Mouse (Mus musculus): ENCODE measurements at regions not wholly inside any gene's neighbourhood (a gene's known extent, or its start where the extent isn't known, plus 50 kb on each side); places are given as distances from the start of the nearest gene placed in this dataset.

GRCm38 (mm10) chr4:56620628-56621027, 119.2 kb upstream of the Gm26657 start:
- no peak for DNase-seq (ENCODE audit: extremely low read depth, low read depth)

DNA sequence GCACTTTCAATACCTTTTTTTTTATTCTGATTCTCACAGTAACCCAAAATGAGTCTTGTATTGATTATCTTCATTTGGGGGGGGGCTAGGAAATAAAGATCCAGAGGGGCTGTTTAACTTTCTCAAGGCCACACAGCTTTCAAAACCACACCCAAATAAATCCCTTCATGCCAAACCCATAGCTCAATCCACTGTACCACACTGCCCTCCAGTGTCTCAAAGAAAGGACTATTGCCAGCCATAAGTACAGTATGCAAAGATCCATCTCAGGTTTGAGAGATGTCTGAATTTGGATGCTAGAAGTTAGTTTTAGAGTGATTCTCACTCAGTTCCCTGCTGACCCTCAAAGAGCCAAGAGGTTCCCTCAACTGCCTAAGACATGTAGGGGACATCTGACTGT, 120.1 kb upstream of the Gm26657 start:
- no peak for DNase-seq (ENCODE audit: extremely low read depth, low read depth)

DNA sequence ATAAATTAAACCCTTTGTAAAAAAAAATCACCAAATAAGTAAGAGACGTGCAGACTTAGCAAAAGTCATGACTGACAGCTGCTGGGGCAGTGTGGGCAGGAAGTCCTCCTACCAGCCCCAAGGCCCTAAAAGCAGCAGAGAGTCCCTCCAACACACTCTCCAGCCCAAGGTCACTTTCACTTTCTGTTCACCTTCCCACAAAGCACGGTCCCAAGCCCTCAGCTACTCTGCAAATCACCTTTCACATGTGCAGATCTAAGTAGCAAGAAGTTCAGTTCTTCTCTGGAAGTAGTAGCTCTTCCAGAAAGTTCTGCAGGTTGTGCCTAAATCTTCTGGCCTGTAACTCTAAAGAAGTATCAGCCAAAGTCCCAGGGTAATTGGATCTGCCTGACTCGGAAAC, 120.8 kb upstream of the Gm26657 start:
- DNase-seq (ENCODE audit: extremely low read depth, low read depth): no peak

DNA sequence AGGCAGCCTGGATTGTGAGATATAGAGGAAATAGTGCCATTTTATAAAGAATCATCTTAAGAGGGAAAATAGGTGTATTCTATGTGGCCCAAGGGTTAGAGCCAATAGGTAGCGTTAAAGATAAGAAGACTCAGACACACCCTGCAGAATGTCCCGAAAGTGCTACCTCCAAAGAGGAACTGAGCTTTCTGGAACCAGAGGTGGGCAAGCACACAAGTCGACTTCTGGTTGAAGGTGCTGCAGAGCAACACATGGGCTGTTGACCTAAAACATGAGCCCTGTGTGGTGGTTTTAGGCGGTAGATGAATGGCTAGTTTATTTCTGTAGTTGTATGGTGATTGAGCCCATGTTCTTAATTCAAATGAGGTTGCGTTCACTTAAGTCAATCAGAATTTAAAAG, 121.4 kb upstream of the Gm26657 start:
- no peak for DNase-seq (ENCODE audit: extremely low read depth, low read depth)

- no peak for DNase-seq (ENCODE audit: extremely low read depth, low read depth)
Measured at GRCm38 (mm10) chr4:56617661-56618360, 122.1 kb upstream of the Gm26657 start.

DNA sequence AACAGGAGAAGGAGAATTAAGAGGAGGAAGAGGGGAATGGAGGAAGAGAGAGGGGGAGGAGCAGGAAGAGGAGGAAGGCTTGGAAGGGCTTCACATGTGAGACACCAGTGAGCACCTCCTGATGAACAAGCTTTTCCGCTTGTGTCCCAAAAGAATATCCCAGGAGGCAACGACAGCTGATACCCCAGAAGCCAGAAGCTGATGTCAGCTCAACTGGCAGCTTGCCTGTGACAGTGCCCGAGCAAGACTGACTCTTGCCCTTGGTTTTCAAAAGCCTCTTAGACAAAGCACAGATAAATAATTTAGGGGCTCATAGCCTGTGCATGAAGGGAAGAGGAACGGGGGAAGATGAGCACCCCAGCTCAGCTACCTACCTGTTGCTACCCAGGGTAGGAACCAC, 127.5 kb upstream of the Gm26657 start:
- DNase-seq (ENCODE audit: extremely low read depth, low read depth): no peak

GRCm38 (mm10) chr4:56611751-56612150, 128.1 kb upstream of the Gm26657 start:
- DNase-seq (ENCODE audit: extremely low read depth, low read depth): no peak

- no peak for DNase-seq (ENCODE audit: extremely low read depth, low read depth)
Measured at GRCm38 (mm10) chr4:56610273-56610672, 129.6 kb upstream of the Gm26657 start.

- no peak for DNase-seq (ENCODE audit: extremely low read depth, low read depth)
Measured at GRCm38 (mm10) chr4:56608701-56609100, 131.2 kb upstream of the Gm26657 start.

GRCm38 (mm10) chr4:56598398-56598797, 141.5 kb upstream of the Gm26657 start:
- no peak for DNase-seq (ENCODE audit: extremely low read depth, low read depth)

DNA sequence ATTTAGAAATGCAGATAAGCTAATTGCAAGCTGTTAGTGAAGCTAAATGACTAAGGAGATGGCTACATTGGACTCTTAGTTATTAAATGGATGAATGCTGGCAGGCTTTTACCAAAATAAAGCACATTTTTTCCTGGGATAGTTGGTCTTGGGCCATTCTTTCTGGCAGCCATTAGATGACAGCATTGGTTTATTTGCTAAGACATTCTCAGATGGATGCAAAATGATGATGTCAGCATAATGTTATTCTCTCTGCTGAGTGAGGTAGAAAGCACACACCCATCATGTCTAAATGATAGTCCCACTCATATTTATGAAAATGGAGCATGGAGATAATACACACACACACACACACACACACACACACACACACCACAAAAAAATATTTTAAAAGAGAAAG, 141.9 kb upstream of the Gm26657 start:
- DNase-seq (ENCODE audit: extremely low read depth, low read depth): no peak

DNA sequence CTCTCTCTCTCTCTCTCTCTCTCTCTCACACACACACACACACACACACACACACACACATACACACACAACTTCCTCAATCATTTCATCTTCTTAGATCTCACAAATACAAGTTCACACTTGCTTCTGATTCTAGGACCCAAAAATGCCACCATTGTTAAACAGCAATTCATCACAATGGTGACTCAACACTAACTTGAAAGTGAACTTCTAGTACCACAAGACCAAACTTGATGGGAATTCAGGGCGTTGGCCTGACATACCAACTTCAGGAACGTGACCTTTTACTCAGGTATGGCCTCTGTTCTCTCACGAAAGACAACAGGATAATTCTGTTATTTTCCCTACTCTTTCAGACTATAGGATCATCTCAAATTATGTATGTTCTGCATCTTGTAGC, 157.5 kb upstream of the Gm26657 start:
- DNase-seq (ENCODE audit: extremely low read depth, low read depth): no peak

DNA sequence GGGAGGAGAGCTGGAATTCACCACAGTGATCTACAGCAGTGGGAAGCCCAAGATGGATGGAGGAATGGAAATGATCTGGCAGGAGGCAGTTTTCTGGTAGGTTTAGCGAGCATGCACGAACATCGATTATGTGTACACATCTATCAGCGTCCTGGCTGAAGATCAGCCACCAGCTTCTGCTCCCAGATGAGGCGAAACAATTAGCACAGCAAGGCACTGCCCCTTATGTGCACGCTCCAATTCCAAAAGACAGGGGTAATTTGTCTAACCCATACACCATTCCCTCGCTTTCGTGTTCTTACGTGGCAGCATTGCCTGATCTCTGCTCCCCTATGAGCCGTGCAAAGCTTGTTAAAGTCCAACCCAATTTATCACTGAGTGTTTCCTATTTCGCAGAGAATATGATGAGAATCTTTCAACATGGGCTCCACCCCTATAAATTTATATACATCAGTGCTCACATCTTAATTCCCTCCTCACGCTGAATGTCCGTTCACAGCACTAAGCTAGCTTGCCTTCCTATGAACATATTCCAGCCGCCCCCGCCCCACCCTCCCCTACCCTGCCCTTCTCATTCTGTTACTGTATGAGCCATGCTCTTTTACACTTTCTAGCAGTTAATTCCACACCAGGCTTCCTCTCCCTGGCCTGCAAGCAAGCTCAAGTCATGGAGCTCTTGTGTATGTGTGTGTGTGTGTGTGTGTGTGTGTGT, 162.9 kb upstream of the Gm26657 start:
- DNase-seq (ENCODE audit: extremely low read depth, low read depth): no peak

- no peak for DNase-seq (ENCODE audit: extremely low read depth, low read depth)
Measured at GRCm38 (mm10) chr4:56552126-56552525, 187.7 kb upstream of the Gm26657 start.

DNA sequence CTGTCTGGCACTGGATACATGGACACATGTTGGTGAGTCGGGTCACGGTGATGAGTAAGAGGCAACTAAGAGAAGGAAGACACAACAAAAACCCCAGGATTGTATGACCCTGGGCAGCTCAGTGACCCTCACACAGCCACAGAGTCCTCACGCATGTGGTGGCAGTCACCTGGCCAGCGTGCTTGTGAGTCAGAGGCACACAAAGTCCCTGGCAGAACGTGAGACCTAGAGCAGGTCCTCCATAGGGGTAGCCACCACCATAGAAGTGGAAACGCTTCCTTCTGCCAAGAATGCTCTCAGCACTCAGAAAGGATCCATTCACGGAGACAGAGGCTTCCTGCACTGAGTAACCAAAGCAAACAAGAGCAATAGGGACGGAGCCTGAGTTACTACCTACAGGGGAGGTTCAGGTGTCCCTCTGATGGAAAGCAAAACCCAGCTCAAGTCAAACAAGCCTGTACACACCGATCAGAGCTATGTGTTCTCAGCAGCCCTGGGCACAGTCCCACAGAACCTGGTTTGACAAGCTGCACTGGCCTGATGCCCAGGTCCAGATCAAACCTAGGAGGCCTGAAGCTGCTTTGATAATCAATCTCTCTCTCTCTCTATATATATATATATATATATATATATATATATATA, 206.4 kb upstream of the Gm26657 start:
- DNase-seq (ENCODE audit: extremely low read depth, low read depth): no peak

DNA sequence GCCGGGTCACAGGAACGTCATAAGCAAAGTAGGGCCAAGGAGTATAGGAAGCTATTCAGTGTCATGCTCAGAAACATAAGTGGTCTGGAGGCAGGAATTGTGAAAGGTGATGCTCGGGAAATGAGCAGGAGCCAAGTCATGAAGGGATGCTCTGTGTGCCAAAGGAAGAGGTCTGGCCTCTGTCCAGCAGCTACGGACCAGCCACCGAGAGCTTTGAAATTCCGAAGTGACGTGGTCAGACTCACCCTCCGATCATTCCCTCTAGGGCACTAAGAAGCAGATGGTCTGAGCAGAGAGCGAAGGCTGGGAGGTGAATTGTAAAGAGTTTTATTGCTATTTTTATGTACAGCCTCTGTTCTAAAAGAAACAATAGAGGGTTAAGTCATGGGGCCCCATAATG, 206.9 kb upstream of the Gm26657 start:
- DNase-seq (ENCODE audit: extremely low read depth, low read depth): no peak

DNA sequence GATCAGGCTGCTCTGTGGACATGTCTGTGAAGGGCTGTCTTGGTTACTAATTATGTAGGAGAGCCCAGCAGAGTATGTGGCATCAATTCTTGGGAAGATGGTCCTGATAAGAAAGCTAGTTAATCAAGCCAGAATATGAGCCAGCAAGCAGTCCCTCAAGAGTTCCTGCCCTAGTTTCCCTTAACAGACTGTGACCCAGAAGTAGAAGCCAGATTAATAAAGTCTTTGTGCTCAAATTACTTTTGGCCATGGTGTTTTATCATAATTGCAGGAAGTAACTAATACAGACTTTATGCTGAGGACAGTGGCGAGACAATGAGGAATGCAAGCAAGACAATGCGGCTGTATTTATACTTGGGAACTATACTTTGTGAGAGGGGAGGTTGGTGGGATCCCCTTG, 211.3 kb upstream of the Gm26657 start:
- no peak for DNase-seq (ENCODE audit: extremely low read depth, low read depth)

- DNase-seq (ENCODE audit: extremely low read depth, low read depth): no peak
Measured at GRCm38 (mm10) chr4:56524430-56524985, 215.4 kb upstream of the Gm26657 start.

DNA sequence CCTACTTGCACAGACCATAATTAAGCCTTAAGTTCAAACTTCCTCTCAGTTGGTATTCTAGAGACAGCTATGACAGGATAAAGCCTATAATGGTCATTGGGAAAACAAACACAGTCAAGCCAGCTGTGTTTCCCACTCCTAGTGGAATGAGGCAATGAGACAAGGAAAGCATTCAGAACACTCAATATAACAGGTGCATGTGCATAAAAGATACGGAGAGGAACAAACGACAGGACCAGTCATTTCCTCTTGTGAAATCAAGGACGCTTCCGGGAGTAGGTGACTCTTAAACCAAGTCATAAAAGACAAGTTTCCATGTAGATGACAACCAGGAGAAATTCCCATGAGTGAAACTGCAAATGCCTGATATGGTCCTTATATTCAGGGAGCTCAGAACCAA, 232.1 kb upstream of the Gm26657 start:
- DNase-seq (ENCODE audit: extremely low read depth, low read depth): no peak

DNA sequence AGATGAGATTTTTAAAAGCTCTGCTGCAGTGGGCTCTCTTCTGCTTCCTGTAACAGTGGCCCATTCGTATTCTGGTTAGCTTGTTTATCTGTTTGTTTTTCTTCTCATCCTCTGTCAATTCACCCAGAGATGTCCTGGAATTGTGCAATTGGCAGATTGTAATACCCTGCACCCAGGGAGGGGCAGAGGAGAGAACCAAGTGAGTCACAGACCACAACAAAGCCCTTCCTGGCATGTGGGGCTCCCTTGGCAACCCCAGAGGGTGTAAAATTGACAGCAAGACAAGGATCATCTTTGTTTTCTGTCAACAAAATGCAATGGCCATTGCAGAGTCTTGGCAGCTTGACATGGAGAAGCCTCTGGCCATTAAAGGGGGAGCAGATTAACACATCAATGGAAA, 233.1 kb upstream of the Gm26657 start:
- DNase-seq (ENCODE audit: extremely low read depth, low read depth): no peak

DNA sequence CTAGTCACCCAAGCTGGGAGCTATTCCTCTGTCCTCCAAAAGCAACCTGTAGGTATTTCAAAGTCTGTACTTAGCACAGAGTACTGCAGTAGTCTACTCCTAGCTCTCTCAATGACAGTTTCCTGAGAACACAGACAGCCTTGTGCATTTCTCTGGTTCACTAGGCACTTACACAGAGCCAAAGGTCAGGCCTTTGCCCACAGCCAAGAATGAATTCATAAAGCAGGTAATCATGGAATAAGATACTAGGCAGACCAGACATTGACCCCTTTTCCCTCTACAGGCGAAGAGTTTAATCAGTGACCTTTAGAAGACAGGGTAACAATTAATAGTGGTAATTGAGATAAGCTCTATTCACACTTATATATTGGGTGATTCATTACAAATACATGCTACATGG, 233.8 kb upstream of the Gm26657 start:
- no peak for DNase-seq (ENCODE audit: extremely low read depth, low read depth)

DNA sequence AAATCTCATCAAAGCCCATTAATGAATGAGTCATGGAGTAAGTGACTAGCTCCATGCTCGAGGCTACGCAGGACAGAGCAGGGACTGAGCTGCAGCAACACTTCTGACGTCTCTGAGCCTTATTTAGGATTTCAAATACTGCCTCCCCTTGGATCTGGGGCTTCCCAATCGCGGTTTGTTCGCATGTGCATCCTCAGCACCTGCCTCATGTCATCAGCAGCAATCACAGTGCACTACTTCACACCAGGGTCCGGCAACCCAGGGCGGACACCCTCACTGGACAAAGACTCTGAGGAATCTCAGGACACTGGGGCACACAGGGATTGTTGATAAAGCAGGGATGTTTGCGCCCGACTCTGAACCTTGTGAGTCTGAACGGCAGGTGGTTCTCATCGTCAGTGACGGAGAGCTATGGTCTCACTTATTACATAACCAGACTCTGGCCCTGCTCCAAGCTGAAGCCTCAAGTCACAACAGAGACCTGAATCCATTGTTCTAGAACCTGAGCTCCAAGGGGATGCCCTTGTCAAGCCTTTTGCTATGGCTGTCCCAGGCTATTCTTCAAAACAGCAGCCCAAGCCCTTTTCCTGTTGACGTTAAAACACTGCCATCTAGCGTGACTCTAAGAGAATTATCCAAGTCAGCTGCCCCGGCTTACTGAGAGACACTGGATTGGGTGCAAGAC, 247.2 kb upstream of the Gm26657 start:
- no peak for DNase-seq (ENCODE audit: extremely low read depth, low read depth)

All from MEL-GATA-1-ER (cell line).